Mouse (Mus musculus): ENCODE data around the gene Mrpl1.

DNA sequence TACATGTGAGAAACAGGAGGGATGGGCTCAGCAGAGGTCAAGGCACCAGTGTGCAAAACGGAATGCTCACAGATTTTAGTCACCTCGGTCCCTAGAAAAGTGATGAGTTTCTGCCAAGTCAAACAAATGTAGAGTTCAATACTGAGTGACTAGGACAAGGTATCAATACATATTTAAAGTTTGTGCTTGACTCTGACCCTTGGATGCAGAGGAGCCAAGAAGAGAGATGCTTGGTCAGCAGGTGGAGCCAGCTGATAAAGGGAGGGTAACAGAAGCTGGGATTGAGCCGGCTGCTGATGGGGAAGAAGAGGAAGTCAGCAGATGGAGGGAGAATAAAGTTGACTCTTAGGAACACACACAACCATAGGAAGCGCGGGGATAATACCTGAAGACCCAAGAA lies 97.5 kb downstream of the Mrpl1 start:
- no peak for TF ChIP-seq CTCF (IDR thresholded peaks at IDR 0.05; ENCODE audit: control insufficient read depth, insufficient read depth, low read length)
- no peak for TF ChIP-seq POLR2A (IDR thresholded peaks at IDR 0.05; ENCODE audit: borderline replicate concordance, control insufficient read depth, low read depth, low read length)

Data from bone marrow, adult 2 months (tissue).